Comparison of ENCODE assay signal across 30 mouse cellular contexts in genomic region chr4:154696146-154696545, GRCm38 (mm10). TPM values are rescaled to one million over a fixed set of nuclear protein-coding genes. Genes with fewer than 3 reads are reported as not detected.
DNase-seq lines count a peak whose midpoint lies in the region; ATAC-seq lines count a peak whose summit lies in the region.
"Had no signal": no experiment of that assay in that cellular context is flagged by ENCODE, and none has a peak within 500 bp of the region (broad histone marks: within the 10 kb centered on the region; RNA-seq: fewer than 3 reads in every experiment).

No protein-coding gene starts in this region.

- H3K9ac ChIP-seq in midbrain, embryonic 14.5 days (replicated peaks; ENCODE audit: low read length) = no peak overlapping the region
- no peak overlapping the region for H3K9ac ChIP-seq in embryonic facial prominence, embryonic 12.5 days
- H3K9ac ChIP-seq: embryonic facial prominence, embryonic 15.5 days; forebrain, embryonic 15.5 days; heart, embryonic 13.5 days; intestine, embryonic 15.5 days; midbrain, embryonic 12.5 days; neural tube, embryonic 12.5 days had no signal

- no peak overlapping the region for H3K27ac ChIP-seq in midbrain, embryonic 10.5 days (replicated peaks)
- no peak overlapping the region for H3K27ac ChIP-seq in midbrain, embryonic 14.5 days (replicated peaks; ENCODE audit: low read depth, low read length)
- 0 out of 2 replicates have a peak overlapping the region, but pooled peaks have one; percentile 36 for H3K27ac ChIP-seq in embryonic facial prominence, embryonic 12.5 days
- H3K27ac ChIP-seq in forebrain, embryonic 10.5 days = no peak overlapping the region
- H3K27ac ChIP-seq: embryonic facial prominence, embryonic 15.5 days; forebrain, embryonic 15.5 days; heart, embryonic 13.5 days; intestine, embryonic 15.5 days; layer of hippocampus, adult 2 months; midbrain, embryonic 12.5 days; neural tube, embryonic 12.5 days; stomach, postnatal 0 days had no signal

- no peaks in the 10 kb centered on the region for H3K36me3 ChIP-seq in midbrain, embryonic 10.5 days
- H3K36me3 ChIP-seq in midbrain, embryonic 14.5 days (ENCODE audit: control insufficient read depth, insufficient read depth, low read length) = no peaks in the 10 kb centered on the region
- no peaks in the 10 kb centered on the region for H3K36me3 ChIP-seq in embryonic facial prominence, embryonic 12.5 days
- H3K36me3 ChIP-seq in forebrain, embryonic 10.5 days (replicated peaks) = no peaks in the 10 kb centered on the region
- H3K36me3 ChIP-seq: embryonic facial prominence, embryonic 15.5 days; forebrain, embryonic 15.5 days; heart, embryonic 13.5 days; intestine, embryonic 15.5 days; midbrain, embryonic 12.5 days; neural tube, embryonic 12.5 days had no signal

- H3K4me1 ChIP-seq in midbrain, embryonic 10.5 days = peaks cover 17% of the 10 kb centered on the region
- peaks cover 4% of the 10 kb centered on the region; the same call in 1 of the 2 replicates for H3K4me1 ChIP-seq in midbrain, embryonic 14.5 days (ENCODE audit: control insufficient read depth, insufficient read depth, low read length)
- peaks cover 20% of the 10 kb centered on the region for H3K4me1 ChIP-seq in embryonic facial prominence, embryonic 12.5 days
- H3K4me1 ChIP-seq in forebrain, embryonic 10.5 days = peaks cover 38% of the 10 kb centered on the region
- H3K4me1 ChIP-seq: embryonic facial prominence, embryonic 15.5 days; intestine, embryonic 15.5 days had no signal

- H3K9me3 ChIP-seq in midbrain, embryonic 10.5 days (replicated peaks) = no peaks in the 10 kb centered on the region
- H3K9me3 ChIP-seq in midbrain, embryonic 14.5 days (ENCODE audit: control insufficient read depth, low read length) = no peaks in the 10 kb centered on the region
- no peaks in the 10 kb centered on the region for H3K9me3 ChIP-seq in embryonic facial prominence, embryonic 12.5 days
- no peaks in the 10 kb centered on the region for H3K9me3 ChIP-seq in forebrain, embryonic 10.5 days
- H3K9me3 ChIP-seq: embryonic facial prominence, embryonic 15.5 days; forebrain, embryonic 15.5 days; heart, embryonic 13.5 days; intestine, embryonic 15.5 days; midbrain, embryonic 12.5 days; neural tube, embryonic 12.5 days had no signal

- H3K4me2 ChIP-seq in midbrain, embryonic 14.5 days (ENCODE audit: low read length) = no peak overlapping the region
- H3K4me2 ChIP-seq in embryonic facial prominence, embryonic 12.5 days (replicated peaks) = no peak overlapping the region
- H3K4me2 ChIP-seq: embryonic facial prominence, embryonic 15.5 days; forebrain, embryonic 15.5 days; heart, embryonic 13.5 days; intestine, embryonic 15.5 days; midbrain, embryonic 12.5 days; neural tube, embryonic 12.5 days had no signal

- no peak overlapping the region for H3K4me3 ChIP-seq in midbrain, embryonic 10.5 days
- no peak overlapping the region for H3K4me3 ChIP-seq in midbrain, embryonic 14.5 days (replicated peaks; ENCODE audit: low read depth, low read length)
- H3K4me3 ChIP-seq in embryonic facial prominence, embryonic 12.5 days = no peak overlapping the region
- H3K4me3 ChIP-seq in forebrain, embryonic 10.5 days = no peak overlapping the region
- H3K4me3 ChIP-seq: embryonic facial prominence, embryonic 15.5 days; forebrain, embryonic 15.5 days; heart, embryonic 13.5 days; intestine, embryonic 15.5 days; layer of hippocampus, adult 2 months; midbrain, embryonic 12.5 days; neural tube, embryonic 12.5 days had no signal

- H3K27me3 ChIP-seq in midbrain, embryonic 10.5 days (ENCODE audit: low read depth, poor library complexity, severe bottlenecking) = 0 out of 2 replicates have a peak, but pooled peaks cover 4% of the 10 kb centered on the region
- H3K27me3 ChIP-seq in midbrain, embryonic 14.5 days (ENCODE audit: control insufficient read depth, insufficient read depth, low read length) = no peaks in the 10 kb centered on the region
- H3K27me3 ChIP-seq in embryonic facial prominence, embryonic 12.5 days = peaks cover 7% of the 10 kb centered on the region; the same call in 1 of the 2 replicates
- 0 out of 2 replicates have a peak, but pooled peaks cover 8% of the 10 kb centered on the region for H3K27me3 ChIP-seq in forebrain, embryonic 10.5 days (ENCODE audit: poor library complexity, severe bottlenecking)
- H3K27me3 ChIP-seq: forebrain, embryonic 15.5 days; intestine, embryonic 15.5 days; neural tube, embryonic 12.5 days had no signal

- ATAC-seq in midbrain, embryonic 14.5 days (ENCODE audit: low FRiP score, low TSS enrichment) = no peak
- no peak for ATAC-seq in embryonic facial prominence, embryonic 12.5 days (ENCODE audit: insufficient number of reproducible peaks, insufficient read depth, low FRiP score, low TSS enrichment)
- ATAC-seq: forebrain, embryonic 15.5 days; hindbrain, embryonic 16.5 days; intestine, embryonic 15.5 days had no signal

- DNase-seq in midbrain, embryonic 10.5 days (ENCODE audit: low spot score) = peak; percentile 50
- DNase-seq in midbrain, embryonic 14.5 days = no peak
- DNase-seq in embryo, embryonic 11 days = peak; percentile 72
- DNase-seq in mesoderm, embryonic 11.5 days (ENCODE audit: low read depth, low spot score) = peak; percentile 74
- no peak for DNase-seq in T-cell, adult 2 months (ENCODE audit: low spot score)
- DNase-seq in forebrain, embryonic 10.5 days (ENCODE audit: extremely low spot score, low spot score) = no peak
- DNase-seq: adrenal gland, postnatal 10 days; cerebellum, adult 8-10 months; cerebellum, postnatal 36 days; gastrocnemius, postnatal 10 days; heart, adult 18-20 months; kidney, adult 9 months; kidney, postnatal 25 days; liver; lung, postnatal 10 days; right cerebral cortex, adult 18-20 months had no signal

- 37% methylated on average over 4 of the region's 4 CpGs for WGBS in midbrain, embryonic 10.5 days
- WGBS in midbrain, embryonic 14.5 days = 26% methylated on average over 4 of the region's 4 CpGs
- 6% methylated on average over 4 of the region's 4 CpGs for WGBS in embryonic facial prominence, embryonic 12.5 days
- WGBS in forebrain, embryonic 10.5 days = 32% methylated on average over 4 of the region's 4 CpGs

RNA-seq across cellular contexts. Expression of gene Actrt2, which starts 28.5 kb away (rescaled TPM):
- not detected in 2 replicates for polyA plus RNA-seq in midbrain, embryonic 10.5 days (2016; fragmentation: Nextera tagmentation; extraction: Ambion mirVana)
- polyA plus RNA-seq in midbrain, embryonic 14.5 days (2014; fragmentation: Nextera tagmentation; extraction: Ambion mirVana) = not detected in 2 replicates
- not detected in 2 replicates for polyA plus RNA-seq in embryonic facial prominence, embryonic 12.5 days (2016; fragmentation: Nextera tagmentation; extraction: Ambion mirVana)
- not detected in 2 replicates for polyA plus RNA-seq in forebrain, embryonic 10.5 days (2016; fragmentation: Nextera tagmentation; extraction: Ambion mirVana)
- polyA plus RNA-seq: C2C12; embryonic facial prominence, embryonic 15.5 days; forebrain, embryonic 15.5 days; heart, embryonic 13.5 days; hindbrain, embryonic 16.5 days; intestine, embryonic 15.5 days; liver, embryonic 16.5 days; midbrain, embryonic 12.5 days; neural tube, embryonic 12.5 days; stomach, postnatal 0 days; thymus, postnatal 0 days; urinary bladder, adult 2 months had no signal

RNA-seq across cellular contexts. Expression of gene Prdm16, which starts 59.5 kb away (rescaled TPM):
- polyA plus RNA-seq in midbrain, embryonic 10.5 days (2016; fragmentation: Nextera tagmentation; extraction: Ambion mirVana) = 12.5 and 14.1 TPM in 2 replicates
- 5.2 and 10.1 TPM in 2 replicates for polyA plus RNA-seq in midbrain, embryonic 14.5 days (2014; fragmentation: Nextera tagmentation; extraction: Ambion mirVana)
- 41.5 and 45.7 TPM in 2 replicates for polyA plus RNA-seq in embryonic facial prominence, embryonic 12.5 days (2016; fragmentation: Nextera tagmentation; extraction: Ambion mirVana)
- 40.1 and 43.1 TPM in 2 replicates for polyA plus RNA-seq in forebrain, embryonic 10.5 days (2016; fragmentation: Nextera tagmentation; extraction: Ambion mirVana)
- polyA plus RNA-seq: C2C12 had no signal

Comparison
In these comparisons a context has a peak if more than half of its experiments do, and no peak if none do; other contexts are left out.
1. DNase-seq: peak in midbrain, embryonic 10.5 days (single experiment), embryo, embryonic 11 days (single experiment) and mesoderm, embryonic 11.5 days (single experiment); none in midbrain, embryonic 14.5 days (single experiment), T-cell, adult 2 months (single experiment) and forebrain, embryonic 10.5 days (single experiment).